Mouse (Mus musculus) heart, embryonic 15.5 days (tissue): ENCODE data around the gene Lpin2. TPM values are rescaled to one million over a fixed set of nuclear protein-coding genes. Genes with fewer than 3 reads are reported as not detected.

ENCODE experiments used
- ATAC-seq: fragments of 200-750 bp; cut with Nextera tagmentation; replicated peaks from 2 replicates; pipeline ENCODE4 v1.8.0; 2017; ENCODE audit warnings: low read depth, moderate TSS enrichment; ENCODE audit not compliant: insufficient number of reproducible peaks, insufficient read depth, low FRiP score
- H3K27ac ChIP-seq: fragments of 300-500 bp; sonication (generic); 2 replicates; pipeline ENCODE4 v1.5.1; 2015; ENCODE audit warnings: mild to moderate bottlenecking, inconsistent platforms
- H3K27me3 ChIP-seq: fragments of 300-500 bp; sonication (generic); 2 replicates; pipeline ENCODE4 v1.6.1; 2015; ENCODE audit warnings: inconsistent platforms
- H3K36me3 ChIP-seq: fragments of 300-500 bp; sonication (generic); 2 replicates; pipeline ENCODE4 v1.6.1; 2015; ENCODE audit warnings: mild to moderate bottlenecking, inconsistent platforms
- H3K4me1 ChIP-seq: fragments of 300-500 bp; sonication (generic); replicated peaks from 2 replicates; pipeline ENCODE4 v1.6.1; 2015; ENCODE audit warnings: inconsistent platforms
- H3K4me2 ChIP-seq: fragments of 300-500 bp; sonication (generic); 2 replicates; pipeline ENCODE4 v1.6.1; 2015; ENCODE audit warnings: inconsistent platforms, mild to moderate bottlenecking, moderate library complexity
- H3K4me3 ChIP-seq: fragments of 300-500 bp; sonication (generic); 2 replicates; pipeline ENCODE4 v1.5.1; 2015; ENCODE audit warnings: mild to moderate bottlenecking, inconsistent platforms
- H3K9ac ChIP-seq: fragments of 300-500 bp; sonication (generic); 2 replicates; pipeline ENCODE4 v1.6.1; 2015; ENCODE audit warnings: mild to moderate bottlenecking, inconsistent platforms
- H3K9me3 ChIP-seq: fragments of 300-500 bp; sonication (generic); replicated peaks from 2 replicates; pipeline ENCODE4 v1.6.1; 2016; ENCODE audit warnings: inconsistent platforms
- WGBS: fragments of 180-500 bp; shearing (Covaris S2); methylation state at CpG from one replicate; pipeline ENCODE4 v1.1.7; 2015; ENCODE audit warnings: mixed read lengths; 5-methylcytosine and 5-hydroxymethylcytosine counted together
- polyA plus RNA-seq: library from polyadenylated mRNA; unstranded; fragments of >200 nt; fragmentation: Nextera tagmentation; extraction: Ambion mirVana; gene quantifications from 2 replicates; pipeline ENCODE4 v1.2.1, GENCODE M21; 2015

Gene Lpin2
- polyA plus RNA-seq, 1 experiment from 2014 or later: 12.3 TPM

DNA sequence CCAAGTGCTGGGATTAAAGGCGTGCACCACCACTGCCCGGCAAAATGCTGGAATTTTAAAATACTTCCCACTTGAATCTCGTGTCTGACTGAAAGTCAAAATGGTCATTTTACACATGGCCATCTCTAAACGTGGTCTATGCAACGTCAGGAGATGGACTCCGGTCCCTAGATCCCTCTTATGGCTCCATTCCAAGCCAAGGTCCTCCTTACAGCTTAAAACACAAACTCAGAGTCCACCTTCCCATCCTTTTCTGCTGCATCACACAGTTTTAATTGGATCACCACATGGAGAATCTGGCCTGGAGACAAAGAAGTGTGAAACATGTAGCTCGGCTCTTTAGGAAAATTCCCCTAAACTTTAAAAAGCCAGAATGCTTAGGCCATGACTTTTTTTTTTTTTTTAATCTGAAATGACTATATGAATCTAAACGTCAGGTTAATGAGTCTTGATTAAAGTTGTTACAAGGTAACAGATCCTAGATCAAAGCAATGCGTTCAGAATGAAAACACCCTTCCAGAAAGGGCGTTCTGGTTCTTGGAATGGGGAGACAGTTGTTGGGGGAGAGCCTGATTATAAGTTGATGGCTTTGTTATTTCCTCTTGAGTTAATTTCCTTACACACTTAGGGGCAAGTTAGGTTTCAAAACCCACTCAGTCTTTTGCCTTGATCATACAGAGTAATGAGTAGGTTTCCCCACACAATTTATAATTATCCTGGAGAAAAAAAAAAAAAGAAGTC lies 106.6 kb downstream of the Lpin2 start:
- WGBS: 80% methylated on average over 10 of the region's 10 CpGs
- ATAC-seq: no peak
- Histone ChIP-seq H3K4me3 (no peak overlapping the region), H3K27ac (no peak overlapping the region), H3K36me3 (no peaks in the 10 kb centered on the region), H3K27me3 (no peaks in the 10 kb centered on the region), H3K9ac (no peak overlapping the region), H3K4me2 (no peak overlapping the region), H3K9me3 (no peaks in the 10 kb centered on the region), H3K4me1 (peaks cover 78% of the 10 kb centered on the region)

DNA sequence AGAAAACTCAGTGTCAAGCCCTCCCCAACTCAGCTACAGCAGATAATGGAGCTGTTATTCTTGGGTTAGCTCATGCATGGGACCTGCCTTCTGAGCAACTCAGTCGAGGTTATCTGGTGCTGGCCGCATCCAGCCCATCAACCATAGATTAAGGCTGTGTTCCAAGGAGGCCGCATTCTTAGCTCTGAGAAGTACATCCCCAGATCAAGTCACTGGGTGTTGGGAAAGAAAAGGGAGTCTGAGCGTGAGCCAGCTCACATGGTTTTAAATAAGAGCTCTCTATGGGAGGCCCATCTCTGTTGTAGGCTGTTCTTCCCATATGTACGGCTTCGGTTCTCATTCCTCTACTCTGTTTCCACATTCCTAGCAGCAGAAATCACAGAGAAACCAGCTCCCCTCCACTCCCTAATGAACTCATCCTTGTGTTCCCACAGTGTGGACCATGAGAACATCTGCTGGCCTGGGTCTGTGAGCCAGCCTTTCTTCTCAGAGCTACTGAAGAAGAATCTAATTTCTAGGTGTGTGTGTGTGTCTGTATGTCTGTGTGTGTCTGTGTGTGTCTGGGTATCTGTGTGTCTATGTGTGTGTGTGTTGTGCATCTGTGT lies 107.3 kb downstream of the Lpin2 start:
- 46% methylated on average over 6 of the region's 6 CpGs for WGBS
- no peak overlapping the region for H3K9ac ChIP-seq
- H3K27ac ChIP-seq: peak overlapping the region; percentile 66; the same call in 1 of the 2 replicates
- no peak overlapping the region for H3K4me2 ChIP-seq
- no peak; the same call in 1 of the 2 replicates for ATAC-seq
- peaks cover 71% of the 10 kb centered on the region for H3K4me1 ChIP-seq
- no peaks in the 10 kb centered on the region for H3K27me3 ChIP-seq
- H3K9me3 ChIP-seq: no peaks in the 10 kb centered on the region
- H3K36me3 ChIP-seq: no peaks in the 10 kb centered on the region
- no peak overlapping the region for H3K4me3 ChIP-seq

DNA sequence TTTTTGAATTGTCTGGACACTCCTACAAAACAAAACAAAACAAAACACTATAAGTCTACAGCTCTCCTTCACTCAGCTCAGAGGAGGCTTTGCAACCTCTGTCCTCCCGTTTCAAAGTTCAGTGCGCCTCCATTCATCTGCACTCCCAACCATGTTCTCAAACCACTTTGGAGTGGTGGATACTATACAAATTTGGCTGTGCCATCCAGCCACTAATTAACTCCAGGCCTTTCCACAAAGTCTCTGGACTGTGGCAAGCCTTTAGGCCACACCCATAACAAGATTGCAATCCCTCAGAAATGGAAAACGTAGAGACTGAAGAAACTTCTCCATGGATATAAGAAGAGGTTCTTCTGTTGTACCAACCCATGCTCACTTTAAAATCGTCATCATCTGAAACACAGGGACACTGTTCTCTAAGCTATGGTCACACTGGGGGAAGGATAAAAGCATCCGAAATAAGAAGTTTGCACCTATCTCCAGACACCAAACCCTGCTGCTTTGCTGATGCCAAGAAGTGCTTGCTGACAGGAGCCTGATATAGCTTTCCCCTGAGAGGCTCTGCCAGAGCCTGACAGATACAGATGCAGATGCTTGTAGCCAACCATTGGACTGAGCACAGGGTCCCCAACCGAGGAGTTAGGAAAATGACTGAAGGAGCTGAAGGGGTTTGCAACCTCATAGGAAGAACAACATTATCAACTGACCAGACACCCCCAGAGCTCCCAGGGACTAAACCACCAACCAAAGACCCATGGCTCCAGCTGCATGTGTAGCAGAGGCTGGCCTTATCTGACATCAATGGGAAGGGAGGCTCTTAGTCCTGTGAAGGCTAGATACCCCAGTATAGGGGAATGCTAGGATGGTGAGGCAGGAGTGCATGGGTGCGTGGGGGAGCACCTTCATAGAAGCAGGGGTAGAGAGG lies 108.4 kb downstream of the Lpin2 start:
- H3K4me1 ChIP-seq: peaks cover 60% of the 10 kb centered on the region
- no peak for ATAC-seq
- H3K27ac ChIP-seq: peak overlapping the region; percentile 66
- H3K27me3 ChIP-seq: no peaks in the 10 kb centered on the region
- no peak overlapping the region for H3K4me3 ChIP-seq
- no peaks in the 10 kb centered on the region for H3K36me3 ChIP-seq
- no peaks in the 10 kb centered on the region for H3K9me3 ChIP-seq
- peak overlapping the region; percentile 16 for H3K4me2 ChIP-seq
- H3K9ac ChIP-seq: no peak overlapping the region
- WGBS: 38% methylated on average over 7 of the region's 7 CpGs

DNA sequence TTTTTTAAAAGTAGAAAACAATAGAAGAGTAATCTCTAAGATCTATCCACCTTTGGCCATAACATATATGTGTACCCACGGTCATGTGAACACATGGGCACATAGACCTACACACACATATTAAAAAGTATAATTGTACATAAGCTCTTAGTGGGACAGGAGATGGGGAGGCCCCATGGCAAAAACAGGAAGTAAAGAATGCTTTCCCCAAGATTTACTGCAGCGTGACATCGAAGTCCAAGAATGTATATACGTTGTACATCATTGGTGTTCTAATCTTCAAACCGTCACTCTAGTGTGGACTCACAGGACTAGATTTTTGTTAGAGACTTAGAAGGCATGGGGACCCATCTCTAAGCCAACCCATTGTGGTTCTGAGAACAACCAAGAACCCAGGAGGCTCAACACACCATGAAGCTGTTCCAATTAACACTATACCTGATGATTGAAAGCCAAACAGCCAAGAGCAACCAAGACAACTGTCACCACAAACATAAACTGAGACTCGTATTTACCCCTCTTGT lies 109.6 kb downstream of the Lpin2 start:
- H3K4me1 ChIP-seq: peaks cover 49% of the 10 kb centered on the region
- no peak for ATAC-seq
- no peaks in the 10 kb centered on the region for H3K9me3 ChIP-seq
- H3K27me3 ChIP-seq: no peaks in the 10 kb centered on the region
- no peak overlapping the region for H3K4me2 ChIP-seq
- no peak overlapping the region for H3K9ac ChIP-seq
- no peak overlapping the region for H3K4me3 ChIP-seq
- H3K36me3 ChIP-seq: no peaks in the 10 kb centered on the region
- peak overlapping the region; percentile 66 for H3K27ac ChIP-seq
- 78% methylated on average over 6 of the region's 6 CpGs for WGBS

DNA sequence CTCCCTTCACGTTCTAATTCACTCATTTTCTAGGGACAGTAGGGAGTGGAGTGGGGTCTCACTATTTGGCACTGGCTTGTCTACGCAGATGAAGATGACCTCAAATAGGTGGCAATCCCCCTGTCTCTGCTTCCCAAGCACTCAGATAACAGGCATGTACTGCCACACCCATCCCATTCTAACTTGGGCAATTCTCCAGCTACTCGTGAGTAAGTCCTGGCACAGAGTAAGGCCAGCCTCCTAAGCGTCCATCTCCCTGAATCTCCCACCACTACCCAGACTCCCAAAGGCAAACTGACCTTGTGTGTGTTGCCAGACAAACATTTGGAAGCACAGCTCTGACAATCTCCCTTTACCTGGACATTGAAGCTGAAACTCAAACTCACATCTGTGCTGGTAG lies 110.5 kb downstream of the Lpin2 start:
- H3K4me1 ChIP-seq: peaks cover 42% of the 10 kb centered on the region
- H3K9me3 ChIP-seq: no peaks in the 10 kb centered on the region
- ATAC-seq: no peak; the same call in 1 of the 2 replicates
- H3K27me3 ChIP-seq: no peaks in the 10 kb centered on the region
- WGBS: 49% methylated on average over 4 of the region's 4 CpGs
- H3K4me3 ChIP-seq: no peak overlapping the region
- no peaks in the 10 kb centered on the region for H3K36me3 ChIP-seq
- H3K4me2 ChIP-seq: no peak overlapping the region
- peak overlapping the region; percentile 38 for H3K27ac ChIP-seq
- no peak overlapping the region for H3K9ac ChIP-seq

DNA sequence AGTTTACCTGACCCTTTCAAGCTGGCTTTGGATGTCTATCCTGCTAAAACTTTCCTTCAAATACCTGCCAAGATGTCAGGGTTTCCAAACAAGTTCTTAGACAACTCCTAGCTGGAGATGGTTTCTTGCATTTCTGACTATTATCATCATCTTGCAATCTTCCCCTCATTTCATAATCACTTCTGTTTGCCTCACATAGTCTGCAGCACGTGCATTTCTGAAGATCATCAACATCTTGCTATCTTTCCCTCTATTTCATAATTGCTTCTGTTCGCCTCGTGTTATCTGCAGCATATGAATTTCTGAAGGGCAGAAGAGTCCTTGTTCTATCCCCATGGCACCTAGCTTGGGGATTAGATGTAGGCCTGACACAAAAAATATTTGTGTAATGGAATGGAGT lies 112.2 kb downstream of the Lpin2 start:
- Histone ChIP-seq H3K27ac (no peak overlapping the region), H3K4me1 (peaks cover 38% of the 10 kb centered on the region), H3K9ac (no peak overlapping the region), H3K4me3 (no peak overlapping the region), H3K4me2 (no peak overlapping the region), H3K36me3 (no peaks in the 10 kb centered on the region), H3K9me3 (no peaks in the 10 kb centered on the region), H3K27me3 (no peaks in the 10 kb centered on the region)
- no peak for ATAC-seq
- WGBS: 67% methylated on average over 3 of the region's 3 CpGs

Other genes with a start within 250 kb of the Lpin2 start
- gene Myom1, start 179.9 kb upstream of the Lpin2 start, polyA plus RNA-seq: 164 and 185 TPM in 2 replicates
- gene Myl12a, start 179.7 kb upstream of the Lpin2 start, polyA plus RNA-seq: 619 and 705 TPM in 2 replicates
- 35.4 and 39.8 TPM in 2 replicates for gene Emilin2, start 129.4 kb downstream of the Lpin2 start, polyA plus RNA-seq